ENCODE assay signal across 8 mouse cellular contexts in genomic region chr8:119840275-119840808, GRCm38 (mm10). TPM values are rescaled to one million over a fixed set of nuclear protein-coding genes. Genes with fewer than 3 reads are reported as not detected.
DNase-seq lines count a peak whose midpoint lies in the region; ATAC-seq lines count a peak whose summit lies in the region.

Gene Cotl1 (minus strand): TSS chr8:119840544.

- DNase-seq in Muller cell, postnatal 12 days (ENCODE audit: inconsistent ontology term), result peak; percentile 98
- DNase-seq in cerebellum, adult 9-11 months, result peak; percentile 98
- peak; percentile 96 to 98 for DNase-seq in frontal cortex, postnatal 10 days (ENCODE audit: low spot score in 2 of 2)
- DNase-seq in layer of hippocampus, postnatal 14 days (ENCODE audit: low spot score in 2 of 2), result peak; percentile 97 to 98
- DNase-seq in lung, postnatal 14 days, result peak; percentile 99
- DNase-seq in retina, adult 2 months (ENCODE audit: low read depth, low spot score), result peak; percentile 91
- peak; percentile 97 to 98 for DNase-seq in thymus, postnatal 36 days

- H3K27me3 ChIP-seq in hindbrain, embryonic 12.5 days, result no peaks in the 10 kb centered on the region

- H3K4me2 ChIP-seq in hindbrain, embryonic 12.5 days (replicated peaks), result peak within 1 kb of the TSS; percentile 87

- under 1% methylated on average over 56 of the region's 57 CpGs for WGBS in hindbrain, embryonic 12.5 days

- H3K4me1 ChIP-seq in hindbrain, embryonic 12.5 days, result peaks cover 50% of the 10 kb centered on the region

- ATAC-seq in hindbrain, embryonic 12.5 days (ENCODE audit: low FRiP score), result peak; percentile 92

- H3K9me3 ChIP-seq in hindbrain, embryonic 12.5 days (replicated peaks), result no peaks in the 10 kb centered on the region

- H3K9ac ChIP-seq in hindbrain, embryonic 12.5 days, result peak within 1 kb of the TSS; percentile 78

- H3K36me3 ChIP-seq in hindbrain, embryonic 12.5 days, result 0 out of 2 replicates have a peak, but pooled peaks cover 4% of the 10 kb centered on the region

- H3K4me3 ChIP-seq in hindbrain, embryonic 12.5 days, result peak within 1 kb of the TSS; percentile 71

- H3K27ac ChIP-seq in hindbrain, embryonic 12.5 days, result peak within 1 kb of the TSS; percentile 86

RNA-seq across cellular contexts. Expression of gene Cotl1, which starts in this region (rescaled TPM):
- 115 and 142 TPM in 2 replicates for polyA plus RNA-seq in hindbrain, embryonic 12.5 days (2016; fragmentation: Nextera tagmentation; extraction: Ambion mirVana)
- total RNA-seq in layer of hippocampus, postnatal 14 days (2021), result 100 to 1,000 TPM; 103 to 114 TPM

Comparison
In these comparisons a context has a peak if more than half of its experiments do, and no peak if none do; other contexts are left out.
1. Peak in every context shown above with its lines: DNase-seq, ATAC-seq, H3K4me3 ChIP-seq and H3K27ac ChIP-seq.